Mouse (Mus musculus) lung, postnatal 25 days (tissue): ENCODE data around the gene Slc26a10.
"Not testable (repeated sequence)": the region's sequence is repeated elsewhere in the genome, so short reads cannot be mapped to it uniquely, and the experiment has no call there.

Source experiments
- DNase-seq: peaks from one replicate; pipeline ENCODE4 v3.0.0; 2022; ENCODE audit warnings: low spot score

The Slc26a10 gene

GRCm38 (mm10) chr10:127134394-127135035, 45.9 kb downstream of the Slc26a10 start:
- not testable (repeated sequence) for DNase-seq

- no peak for DNase-seq
These were observed 48.0 kb downstream of the Slc26a10 start for GRCm38 (mm10) chr10:127132469-127132868.

- no peak for DNase-seq
These were observed 51.0 kb downstream of the Slc26a10 start for GRCm38 (mm10) chr10:127129431-127129830.

- no peak for DNase-seq
These were observed 52.6 kb downstream of the Slc26a10 start for GRCm38 (mm10) chr10:127127711-127128279.

- DNase-seq, result no peak
These were observed 53.9 kb downstream of the Slc26a10 start for GRCm38 (mm10) chr10:127126579-127126978.

GRCm38 (mm10) chr10:127125210-127126001, 55.0 kb downstream of the Slc26a10 start:
- peak; percentile 51 for DNase-seq

GRCm38 (mm10) chr10:127123436-127123805, 57.0 kb downstream of the Slc26a10 start:
- DNase-seq, result peak; percentile 72

GRCm38 (mm10) chr10:127122784-127123435, 57.5 kb downstream of the Slc26a10 start:
- no peak for DNase-seq

- no peak for DNase-seq
These were observed 58.4 kb downstream of the Slc26a10 start for GRCm38 (mm10) chr10:127122018-127122417.
